Mouse (Mus musculus): ENCODE data around the gene Col4a2.

Col4a2 gene

GRCm38 (mm10) chr8:11296282-11296943, 16.2 kb upstream of the Col4a2 start:
- no peak for DNase-seq (ENCODE audit: extremely low read depth, low read depth, low spot score)

- no peak for DNase-seq (ENCODE audit: extremely low read depth, low read depth, low spot score)
These were observed 15.3 kb upstream of the Col4a2 start for GRCm38 (mm10) chr8:11297141-11297838.

GRCm38 (mm10) chr8:11298531-11299316, 13.9 kb upstream of the Col4a2 start:
- no peak for DNase-seq (ENCODE audit: extremely low read depth, low read depth, low spot score)

GRCm38 (mm10) chr8:11299317-11299602, 13.3 kb upstream of the Col4a2 start:
- DNase-seq (ENCODE audit: extremely low read depth, low read depth, low spot score): no peak

- DNase-seq (ENCODE audit: extremely low read depth, low read depth, low spot score): no peak
These were observed 12.2 kb upstream of the Col4a2 start for GRCm38 (mm10) chr8:11300436-11300835.

GRCm38 (mm10) chr8:11304027-11304601, 8.5 kb upstream of the Col4a2 start:
- no peak for DNase-seq (ENCODE audit: extremely low read depth, low read depth, low spot score)

GRCm38 (mm10) chr8:11305539-11305938, 7.1 kb upstream of the Col4a2 start:
- no peak for DNase-seq (ENCODE audit: extremely low read depth, low read depth, low spot score)

- no peak for DNase-seq (ENCODE audit: extremely low read depth, low read depth, low spot score)
These were observed 5.2 kb upstream of the Col4a2 start for GRCm38 (mm10) chr8:11307451-11307850.

- no peak for DNase-seq (ENCODE audit: extremely low read depth, low read depth, low spot score)
These were observed 4.0 kb upstream of the Col4a2 start for GRCm38 (mm10) chr8:11308570-11308998.

GRCm38 (mm10) chr8:11309226-11309625, 3.4 kb upstream of the Col4a2 start:
- DNase-seq (ENCODE audit: extremely low read depth, low read depth, low spot score): no peak

GRCm38 (mm10) chr8:11310049-11310448, 2.6 kb upstream of the Col4a2 start:
- no peak for DNase-seq (ENCODE audit: extremely low read depth, low read depth, low spot score)

- no peak for DNase-seq (ENCODE audit: extremely low read depth, low read depth, low spot score)
These were observed 790 bp upstream of the Col4a2 start for GRCm38 (mm10) chr8:11311681-11312348.

- DNase-seq (ENCODE audit: extremely low read depth, low read depth, low spot score): no peak
These were observed 839 bp downstream of the Col4a2 start for GRCm38 (mm10) chr8:11313176-11314111.

- no peak for DNase-seq (ENCODE audit: extremely low read depth, low read depth, low spot score)
These were observed 2.0 kb downstream of the Col4a2 start for GRCm38 (mm10) chr8:11314613-11315012.

GRCm38 (mm10) chr8:11315179-11315943, 2.8 kb downstream of the Col4a2 start:
- DNase-seq (ENCODE audit: extremely low read depth, low read depth, low spot score): no peak

- no peak for DNase-seq (ENCODE audit: extremely low read depth, low read depth, low spot score)
These were observed 3.5 kb downstream of the Col4a2 start for GRCm38 (mm10) chr8:11316118-11316517.

GRCm38 (mm10) chr8:11319405-11319804, 6.8 kb downstream of the Col4a2 start:
- no peak for DNase-seq (ENCODE audit: extremely low read depth, low read depth, low spot score)

GRCm38 (mm10) chr8:11321841-11322240, 9.2 kb downstream of the Col4a2 start:
- no peak for DNase-seq (ENCODE audit: extremely low read depth, low read depth, low spot score)
